In the genomic region with DNA sequence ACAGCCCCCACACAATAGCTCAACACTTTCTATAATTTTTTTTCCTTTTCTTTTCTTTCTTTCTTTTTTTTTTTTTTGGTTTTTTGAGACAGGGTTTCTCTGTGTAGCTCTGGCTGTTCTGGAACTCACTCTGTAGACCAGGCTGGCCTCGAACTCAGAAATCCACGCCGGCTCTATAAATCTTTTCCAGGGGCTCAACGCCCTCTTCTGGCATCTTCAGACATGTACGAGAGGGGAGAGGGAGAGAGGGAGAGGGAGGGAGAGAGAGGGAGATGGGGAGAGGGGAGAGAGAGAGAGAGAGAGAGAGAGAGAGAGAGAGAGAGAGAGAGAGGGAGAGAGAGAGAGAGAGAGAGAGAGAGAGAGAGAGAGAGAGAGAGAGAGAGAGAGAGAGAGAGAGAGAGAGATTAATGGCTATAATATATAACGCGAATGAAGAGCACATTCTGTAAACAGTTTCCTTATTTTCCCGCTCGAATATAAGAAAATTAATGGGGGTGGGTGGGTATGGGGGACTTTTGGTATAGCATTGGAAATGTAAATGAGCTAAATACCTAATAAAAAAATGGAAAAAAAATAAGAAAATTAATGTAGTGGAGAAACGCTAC, we compare ENCODE assay signal across 8 mouse cellular contexts. TPM values are rescaled to one million over a fixed set of nuclear protein-coding genes. Genes with fewer than 3 reads are reported as not detected.
DNase-seq lines count a peak whose midpoint lies in the region; ATAC-seq and TF ChIP-seq lines count a peak whose summit lies in the region.
"Not testable (repeated sequence)": the region's sequence is repeated elsewhere in the genome, so short reads cannot be mapped to it uniquely, and the experiment has no call there.

No protein-coding gene starts in this region.

- TF ChIP-seq CTCF in MEL (IDR thresholded peaks at IDR 0.05 in 2 of 3, conservative IDR thresholded peaks at IDR 0.05 in 1 of 3; ENCODE audit: control insufficient read depth in 1 of 3, insufficient read depth in 1 of 3, low read depth in 2 of 3, low read length in 3 of 3, poor library complexity in 1 of 3, severe bottlenecking in 1 of 3): peak in 2 of 3 experiments; percentile 31 to 34; a peak in 4 of 6 replicates

- not testable (repeated sequence) for H3K4me1 ChIP-seq in MEL (ENCODE audit: control insufficient read depth in 1 of 2, insufficient read depth in 2 of 2, low read length in 2 of 2); forebrain, embryonic 11.5 days (replicated peaks; ENCODE audit: control insufficient read depth, insufficient read depth, low read length); hindbrain, embryonic 10.5 days (replicated peaks); lung, embryonic 15.5 days; neural tube, embryonic 12.5 days

- DNase-seq in MEL (ENCODE audit: low read depth, low spot score): peak; percentile 70
- DNase-seq in cerebellum, adult 9-11 months: peak; percentile 60
- DNase-seq in forebrain, embryonic 11.5 days (ENCODE audit: low spot score); hindbrain, embryonic 10.5 days (ENCODE audit: low spot score): not testable (repeated sequence)
- DNase-seq in kidney, postnatal 4 days: peak; percentile 23 to 32
- DNase-seq in thymus, postnatal 14 days: peak; percentile 25

- H3K4me3 ChIP-seq in MEL (ENCODE audit: control insufficient read depth in 1 of 2, insufficient read depth in 1 of 2, low read depth in 2 of 2, low read length in 2 of 2): peak overlapping the region; percentile 64 to 88
- H3K4me3 ChIP-seq in forebrain, embryonic 11.5 days (ENCODE audit: low read depth, low read length): peak overlapping the region; percentile 90
- peak overlapping the region; percentile 83 for H3K4me3 ChIP-seq in hindbrain, embryonic 10.5 days
- H3K4me3 ChIP-seq in lung, embryonic 15.5 days: peak overlapping the region; percentile 75
- H3K4me3 ChIP-seq in neural tube, embryonic 12.5 days: peak overlapping the region; percentile 82

- H3K79me2 ChIP-seq in MEL (ENCODE audit: control insufficient read depth, insufficient read depth, low read length, poor library complexity): not testable (repeated sequence)

- not testable (repeated sequence) for TF ChIP-seq RAD21 in MEL (IDR thresholded peaks at IDR 0.05; ENCODE audit: low read depth, low read length)

- H3K4me2 ChIP-seq in forebrain, embryonic 11.5 days (ENCODE audit: low read depth, low read length, severe bottlenecking): peak overlapping the region; percentile 87
- H3K4me2 ChIP-seq in lung, embryonic 15.5 days: peak overlapping the region; percentile 65
- H3K4me2 ChIP-seq in neural tube, embryonic 12.5 days (replicated peaks): peak overlapping the region; percentile 92

- 5% methylated on average over 10 of the region's 10 CpGs for WGBS in forebrain, embryonic 11.5 days
- 11% methylated on average over 10 of the region's 10 CpGs for WGBS in hindbrain, embryonic 10.5 days
- WGBS in lung, embryonic 15.5 days: 10% methylated on average over 10 of the region's 10 CpGs
- WGBS in neural tube, embryonic 12.5 days: 11% methylated on average over 10 of the region's 10 CpGs

- H3K27me3 ChIP-seq in MEL (ENCODE audit: control insufficient read depth in 1 of 2, insufficient read depth in 2 of 2, low read length in 2 of 2); forebrain, embryonic 11.5 days (ENCODE audit: control insufficient read depth, insufficient read depth, low read length); hindbrain, embryonic 10.5 days (ENCODE audit: insufficient read depth, poor library complexity, severe bottlenecking); lung, embryonic 15.5 days; neural tube, embryonic 12.5 days (replicated peaks): not testable (repeated sequence)

- TF ChIP-seq POLR2A in MEL (IDR thresholded peaks at IDR 0.05; ENCODE audit: control insufficient read depth in 1 of 2, insufficient read depth in 1 of 2, low read depth in 1 of 2, low read length in 2 of 2, poor library complexity in 1 of 2): not testable (repeated sequence)

- not testable (repeated sequence) for TF ChIP-seq EP300 in MEL (IDR thresholded peaks at IDR 0.05; ENCODE audit: low read depth in 1 of 2, low read length in 2 of 2)

- H3K9ac ChIP-seq in MEL (ENCODE audit: control insufficient read depth, low read depth, low read length, poor library complexity, severe bottlenecking): peak overlapping the region; percentile 73
- H3K9ac ChIP-seq in forebrain, embryonic 11.5 days (ENCODE audit: low read length): peak overlapping the region; percentile 88
- H3K9ac ChIP-seq in lung, embryonic 15.5 days: 0 out of 2 replicates have a peak overlapping the region, but pooled peaks have one; percentile 48
- H3K9ac ChIP-seq in neural tube, embryonic 12.5 days: not testable (repeated sequence)

- H3K9me3 ChIP-seq in MEL (replicated peaks; ENCODE audit: insufficient read depth, low read length); forebrain, embryonic 11.5 days (ENCODE audit: control insufficient read depth, low read length); hindbrain, embryonic 10.5 days; lung, embryonic 15.5 days; neural tube, embryonic 12.5 days: not testable (repeated sequence)

- not testable (repeated sequence) for H3K36me3 ChIP-seq in MEL (ENCODE audit: control insufficient read depth in 1 of 2, insufficient read depth in 2 of 2, low read length in 2 of 2); forebrain, embryonic 11.5 days (ENCODE audit: control insufficient read depth, insufficient read depth, low read length); hindbrain, embryonic 10.5 days; lung, embryonic 15.5 days; neural tube, embryonic 12.5 days

- not testable (repeated sequence) for ATAC-seq in forebrain, embryonic 11.5 days (replicated peaks; ENCODE audit: low FRiP score); lung, embryonic 15.5 days (ENCODE audit: borderline replicate concordance, extremely low read depth, low FRiP score, low TSS enrichment); neural tube, embryonic 12.5 days (ENCODE audit: low FRiP score, low read depth)

- peak overlapping the region; percentile 79 for H3K27ac ChIP-seq in MEL (ENCODE audit: control insufficient read depth, low read depth, low read length)
- H3K27ac ChIP-seq in forebrain, embryonic 11.5 days (ENCODE audit: low read depth, low read length): 0 out of 2 replicates have a peak overlapping the region, but pooled peaks have one; percentile 14
- peak overlapping the region; percentile 94 for H3K27ac ChIP-seq in hindbrain, embryonic 10.5 days
- H3K27ac ChIP-seq in lung, embryonic 15.5 days: peak overlapping the region; percentile 84
- H3K27ac ChIP-seq in neural tube, embryonic 12.5 days: not testable (repeated sequence)

TF ChIP-seq in MEL, 35 proteins besides CTCF, POLR2A, EP300 and RAD21:
- TF ChIP-seq JUND (IDR thresholded peaks at IDR 0.05; ENCODE audit: low read depth, low read length) (peak; percentile 97), MAZ (IDR thresholded peaks at IDR 0.05; ENCODE audit: low read depth, low read length) (peak; percentile 64; the same call in 1 of the 2 replicates)

RNA-seq across cellular contexts. Expression of gene Exd2, which starts 0.5 kb away (rescaled TPM):
- 8.5 and 9.6 TPM in 2 replicates for total RNA-seq in MEL (2012; rRNA removed)
- polyA plus RNA-seq in MEL (2012; ENCODE audit: insufficient read depth in 1 of 2, insufficient read length in 2 of 2, low read depth in 1 of 2, low replicate concordance in 2 of 2, missing spikeins in 1 of 2): 10 to 100 TPM in 1 of 2 experiments, not detected in 1; 12.8 TPM
- polyA plus RNA-seq in forebrain, embryonic 11.5 days (2014; fragmentation: Nextera tagmentation; extraction: Ambion mirVana): 49.5 and 51.7 TPM in 2 replicates
- polyA plus RNA-seq in hindbrain, embryonic 10.5 days (2016; fragmentation: Nextera tagmentation; extraction: Ambion mirVana): 36.0 and 40.6 TPM in 2 replicates
- polyA plus RNA-seq in lung, embryonic 15.5 days (2015; fragmentation: Nextera tagmentation; extraction: Ambion mirVana): 27.3 and 29.2 TPM in 2 replicates
- polyA plus RNA-seq in neural tube, embryonic 12.5 days (2016; fragmentation: Nextera tagmentation; extraction: Ambion mirVana): 46.3 and 52.6 TPM in 2 replicates

RNA-seq across cellular contexts. Expression of gene Dcaf5, which starts 26.0 kb away (rescaled TPM):
- total RNA-seq in MEL (2012; rRNA removed): 8.1 and 9.0 TPM in 2 replicates
- 10 to 100 TPM in 1 of 2 experiments, not detected in 1; 15.6 TPM for polyA plus RNA-seq in MEL (2012; ENCODE audit: insufficient read depth in 1 of 2, insufficient read length in 2 of 2, low read depth in 1 of 2, low replicate concordance in 2 of 2, missing spikeins in 1 of 2)
- polyA plus RNA-seq in forebrain, embryonic 11.5 days (2014; fragmentation: Nextera tagmentation; extraction: Ambion mirVana): 12.5 and 14.6 TPM in 2 replicates
- polyA plus RNA-seq in hindbrain, embryonic 10.5 days (2016; fragmentation: Nextera tagmentation; extraction: Ambion mirVana): 12.1 and 12.8 TPM in 2 replicates
- 10.8 and 11.3 TPM in 2 replicates for polyA plus RNA-seq in lung, embryonic 15.5 days (2015; fragmentation: Nextera tagmentation; extraction: Ambion mirVana)
- 23.0 and 23.7 TPM in 2 replicates for polyA plus RNA-seq in neural tube, embryonic 12.5 days (2016; fragmentation: Nextera tagmentation; extraction: Ambion mirVana)

RNA-seq across cellular contexts. Expression of gene Galnt16, which starts 55.7 kb away (rescaled TPM):
- total RNA-seq in MEL (2012; rRNA removed): not detected in 2 replicates
- polyA plus RNA-seq in MEL (2012; ENCODE audit: insufficient read depth in 1 of 2, insufficient read length in 2 of 2, low read depth in 1 of 2, low replicate concordance in 2 of 2, missing spikeins in 1 of 2): under 1 TPM in 1 of 2 experiments, not detected in 1; 0.08 TPM
- polyA plus RNA-seq in forebrain, embryonic 11.5 days (2014; fragmentation: Nextera tagmentation; extraction: Ambion mirVana): 19.9 and 20.3 TPM in 2 replicates
- 17.7 and 18.9 TPM in 2 replicates for polyA plus RNA-seq in hindbrain, embryonic 10.5 days (2016; fragmentation: Nextera tagmentation; extraction: Ambion mirVana)
- 12.3 TPM in 2 replicates for polyA plus RNA-seq in lung, embryonic 15.5 days (2015; fragmentation: Nextera tagmentation; extraction: Ambion mirVana)
- polyA plus RNA-seq in neural tube, embryonic 12.5 days (2016; fragmentation: Nextera tagmentation; extraction: Ambion mirVana): 21.7 and 22.6 TPM in 2 replicates
